7 mouse cellular contexts compared by ENCODE assay signal in the genomic region with DNA sequence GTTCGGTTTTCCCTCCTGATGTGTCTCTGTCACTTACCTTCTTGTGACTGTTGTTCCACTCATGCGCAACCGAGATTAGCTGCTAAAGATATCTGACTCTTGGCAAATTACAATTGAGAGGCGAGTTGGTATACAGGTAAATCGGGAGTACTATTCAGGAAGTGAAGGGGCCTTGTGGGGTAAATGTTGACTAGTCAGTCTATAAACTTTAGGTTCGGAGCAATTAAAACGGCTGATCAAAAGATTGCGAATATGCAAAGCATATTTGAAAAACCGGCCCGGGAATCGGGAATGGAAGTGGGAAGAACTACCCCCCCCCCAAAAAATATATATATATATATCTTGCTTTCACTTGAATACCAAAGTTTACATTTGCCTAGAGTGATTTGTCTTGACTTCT. TPM values are rescaled to one million over a fixed set of nuclear protein-coding genes. Genes with fewer than 3 reads are reported as not detected.
DNase-seq lines count a peak whose midpoint lies in the region; ATAC-seq and TF ChIP-seq lines count a peak whose summit lies in the region.

A gene (minus strand): TSS at position 101 of the 400 bp plus-strand sequence.

- ATAC-seq in forebrain, embryonic 13.5 days, result no peak
- ATAC-seq in neural tube, embryonic 14.5 days (ENCODE audit: low read depth), result no peak

- H3K4me2 ChIP-seq in forebrain, embryonic 13.5 days, result peak within 1 kb of the TSS; percentile 80
- H3K4me2 ChIP-seq in neural tube, embryonic 14.5 days (ENCODE audit: low read depth, low read length), result peak within 1 kb of the TSS; percentile 62

- no peak for DNase-seq in lung, adult 2 months
- DNase-seq in lung, postnatal 36 days, result no peak
- no peak for DNase-seq in left cerebral cortex, adult 8-10 months (ENCODE audit: low spot score in 2 of 2)
- no peak for DNase-seq in cerebellum, adult 9-11 months
- DNase-seq in MN1 (ENCODE audit: low spot score), result no peak

- no peaks in the 10 kb centered on the region for H3K36me3 ChIP-seq in forebrain, embryonic 13.5 days (ENCODE audit: poor library complexity, severe bottlenecking)
- no peaks in the 10 kb centered on the region for H3K36me3 ChIP-seq in neural tube, embryonic 14.5 days (ENCODE audit: control insufficient read depth, insufficient read depth, low read length)

- H3K27ac ChIP-seq in forebrain, embryonic 13.5 days, result peak within 1 kb of the TSS; percentile 84
- peak within 1 kb of the TSS; percentile 76 for H3K27ac ChIP-seq in neural tube, embryonic 14.5 days (ENCODE audit: low read depth, low read length)

- no peak for TF ChIP-seq POLR2A in lung, adult 2 months (IDR thresholded peaks at IDR 0.05; ENCODE audit: borderline replicate concordance, extremely low read depth, low read depth, low read length)

- no peaks in the 10 kb centered on the region for H3K4me1 ChIP-seq in lung, adult 2 months (ENCODE audit: control insufficient read depth, insufficient read depth, low read length)
- H3K4me1 ChIP-seq in forebrain, embryonic 13.5 days, result peaks cover 36% of the 10 kb centered on the region
- H3K4me1 ChIP-seq in neural tube, embryonic 14.5 days (ENCODE audit: control insufficient read depth, insufficient read depth, low read length), result peaks cover 13% of the 10 kb centered on the region; the same call in 1 of the 2 replicates

- peak within 1 kb of the TSS; percentile 36 for H3K4me3 ChIP-seq in lung, adult 2 months (replicated peaks; ENCODE audit: extremely low read depth, low read depth, low read length)
- peak within 1 kb of the TSS; percentile 87 for H3K4me3 ChIP-seq in forebrain, embryonic 13.5 days
- peak within 1 kb of the TSS; percentile 90 for H3K4me3 ChIP-seq in neural tube, embryonic 14.5 days (ENCODE audit: low read depth, low read length)

- 52% methylated on average over 11 of the region's 11 CpGs for WGBS in lung, adult 2 months
- 52% methylated on average over 11 of the region's 11 CpGs for WGBS in forebrain, embryonic 13.5 days
- WGBS in neural tube, embryonic 14.5 days, result 54% methylated on average over 11 of the region's 11 CpGs

- H3K9ac ChIP-seq in forebrain, embryonic 13.5 days, result peak within 1 kb of the TSS; percentile 94
- H3K9ac ChIP-seq in neural tube, embryonic 14.5 days (replicated peaks; ENCODE audit: low read depth, low read length), result peak within 1 kb of the TSS; percentile 95

- no peaks in the 10 kb centered on the region for H3K9me3 ChIP-seq in forebrain, embryonic 13.5 days (replicated peaks)
- H3K9me3 ChIP-seq in neural tube, embryonic 14.5 days (ENCODE audit: control insufficient read depth, low read length), result no peaks in the 10 kb centered on the region

- no peak for TF ChIP-seq CTCF in lung, adult 2 months (IDR thresholded peaks at IDR 0.05; ENCODE audit: insufficient read depth, low read length)

- no peaks in the 10 kb centered on the region for H3K27me3 ChIP-seq in forebrain, embryonic 13.5 days
- no peaks in the 10 kb centered on the region for H3K27me3 ChIP-seq in neural tube, embryonic 14.5 days (ENCODE audit: control insufficient read depth, insufficient read depth, low read length)

RNA-seq across cellular contexts. Expression of the gene that starts here (rescaled TPM):
- polyA plus RNA-seq in lung, adult 2 months (2012; rRNA removed), result 1.7 and 1.9 TPM in 2 replicates
- 25.5 and 26.4 TPM in 2 replicates for polyA plus RNA-seq in forebrain, embryonic 13.5 days (2015; fragmentation: Nextera tagmentation; extraction: Ambion mirVana)
- 10 to 100 TPM; 20.5 to 23.4 (median 22.2) TPM for total RNA-seq in left cerebral cortex, adult 8-10 months (2022)
- 29.3 and 36.9 TPM in 2 replicates for polyA plus RNA-seq in neural tube, embryonic 14.5 days (2014; fragmentation: Nextera tagmentation; extraction: Ambion mirVana)

Comparison
In these comparisons a context has a peak if more than half of its experiments do, and no peak if none do; other contexts are left out.
1. H3K4me3 ChIP-seq: peak in every context shown above with its lines; median percentile 90 in neural tube, embryonic 14.5 days; 87 in forebrain, embryonic 13.5 days; 36 in lung, adult 2 months.